8 mouse cellular contexts compared by ENCODE assay signal in the genomic region with DNA sequence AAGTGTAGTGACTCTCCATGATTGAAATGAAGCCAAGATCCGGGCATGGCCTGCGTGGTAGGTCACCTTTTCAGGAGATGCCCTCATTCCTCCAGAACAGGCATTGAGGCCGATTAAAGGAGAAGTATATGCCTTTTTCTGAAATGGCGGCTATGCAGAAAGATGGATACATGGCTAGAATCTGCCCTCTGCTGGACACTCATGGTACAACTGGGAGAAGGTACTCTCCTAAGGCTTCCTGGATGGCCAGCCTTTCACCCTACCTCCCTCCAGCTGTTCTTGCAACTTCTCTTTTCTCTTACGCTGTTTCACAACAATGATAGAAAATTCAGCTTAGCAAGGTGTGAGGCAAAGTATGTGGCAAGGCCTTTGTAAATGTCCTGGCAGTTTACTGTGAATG. TPM values are rescaled to one million over a fixed set of nuclear protein-coding genes. Genes with fewer than 3 reads are reported as not detected.
DNase-seq lines count a peak whose midpoint lies in the region; ATAC-seq and TF ChIP-seq lines count a peak whose summit lies in the region.

No protein-coding gene starts in this region.

- H3K27me3 ChIP-seq in intestine, embryonic 14.5 days (replicated peaks; ENCODE audit: control insufficient read depth, insufficient read depth, low read length), result no peaks in the 10 kb centered on the region
- H3K27me3 ChIP-seq in intestine, embryonic 16.5 days (replicated peaks; ENCODE audit: control insufficient read depth, insufficient read depth, low read length), result no peaks in the 10 kb centered on the region
- H3K27me3 ChIP-seq in midbrain, embryonic 11.5 days (ENCODE audit: control insufficient read depth, insufficient read depth, low read length), result no peaks in the 10 kb centered on the region
- no peaks in the 10 kb centered on the region for H3K27me3 ChIP-seq in spleen, adult 2 months (ENCODE audit: control insufficient read depth, insufficient read depth, low read length)

- peak; percentile 58; the same call in 1 of the 2 replicates for TF ChIP-seq CTCF in spleen, adult 2 months (IDR thresholded peaks at IDR 0.05; ENCODE audit: extremely low read depth, insufficient read depth, insufficient read length, insufficient replicate concordance)

- no peak for TF ChIP-seq POLR2A in spleen, adult 2 months (IDR thresholded peaks at IDR 0.05; ENCODE audit: low read depth, low read length)

- no peak overlapping the region for H3K4me3 ChIP-seq in intestine, embryonic 14.5 days (ENCODE audit: low read depth, low read length)
- no peak overlapping the region for H3K4me3 ChIP-seq in intestine, embryonic 16.5 days (ENCODE audit: low read length)
- no peak overlapping the region for H3K4me3 ChIP-seq in midbrain, embryonic 11.5 days (ENCODE audit: low read depth, low read length)
- H3K4me3 ChIP-seq in spleen, adult 2 months (ENCODE audit: extremely low read depth, insufficient read depth, insufficient read length), result no peak overlapping the region

- H3K27ac ChIP-seq in intestine, embryonic 14.5 days (ENCODE audit: low read depth), result no peak overlapping the region
- H3K27ac ChIP-seq in intestine, embryonic 16.5 days (ENCODE audit: low read length), result no peak overlapping the region
- no peak overlapping the region for H3K27ac ChIP-seq in midbrain, embryonic 11.5 days (ENCODE audit: low read depth, low read length)
- H3K27ac ChIP-seq in spleen, adult 2 months (ENCODE audit: insufficient read depth, low read length), result no peak overlapping the region

- H3K36me3 ChIP-seq in intestine, embryonic 14.5 days (ENCODE audit: control insufficient read depth, insufficient read depth, low read length), result peaks cover 46% of the 10 kb centered on the region
- H3K36me3 ChIP-seq in intestine, embryonic 16.5 days (ENCODE audit: control insufficient read depth, insufficient read depth, low read length), result no peaks in the 10 kb centered on the region
- 0 out of 2 replicates have a peak, but pooled peaks cover 3% of the 10 kb centered on the region for H3K36me3 ChIP-seq in midbrain, embryonic 11.5 days (ENCODE audit: control insufficient read depth, insufficient read depth, low read length)
- H3K36me3 ChIP-seq in spleen, adult 2 months (ENCODE audit: control insufficient read depth, insufficient read depth, low read length), result peaks cover 3% of the 10 kb centered on the region; the same call in 1 of the 2 replicates

- intact Hi-C loops in heart, postnatal 36 days (cut with DNase I), result no loop called here

- peak; percentile 83 for DNase-seq in intestine, embryonic 14.5 days (ENCODE audit: low spot score)
- peak; percentile 36 to 56 for DNase-seq in adrenal gland, postnatal 4 days (ENCODE audit: low spot score in 2 of 2)
- DNase-seq in heart, postnatal 36 days, result peak; percentile 74 to 80
- peak; percentile 82 to 92 for DNase-seq in left cerebral cortex, adult 18-20 months (ENCODE audit: low spot score in 2 of 2)
- peak; percentile 96 for DNase-seq in midbrain, embryonic 11.5 days (ENCODE audit: low spot score, missing footprints)
- peak; percentile 63 to 84 for DNase-seq in spleen, adult 2 months (ENCODE audit: low read depth in 1 of 2, low spot score in 2 of 2)

- H3K9me3 ChIP-seq in intestine, embryonic 14.5 days (ENCODE audit: control insufficient read depth, low read length), result no peaks in the 10 kb centered on the region
- no peaks in the 10 kb centered on the region for H3K9me3 ChIP-seq in intestine, embryonic 16.5 days (ENCODE audit: control insufficient read depth, low read length)
- H3K9me3 ChIP-seq in midbrain, embryonic 11.5 days (ENCODE audit: control insufficient read depth, low read length), result no peaks in the 10 kb centered on the region

- H3K9ac ChIP-seq in intestine, embryonic 14.5 days (ENCODE audit: low read length), result no peak overlapping the region
- no peak overlapping the region for H3K9ac ChIP-seq in intestine, embryonic 16.5 days (ENCODE audit: low read depth, low read length)
- no peak overlapping the region for H3K9ac ChIP-seq in midbrain, embryonic 11.5 days (ENCODE audit: low read length)

- H3K4me1 ChIP-seq in intestine, embryonic 14.5 days (replicated peaks; ENCODE audit: control insufficient read depth, insufficient read depth, low read length), result no peaks in the 10 kb centered on the region
- H3K4me1 ChIP-seq in intestine, embryonic 16.5 days (ENCODE audit: control insufficient read depth, insufficient read depth, low read length), result no peaks in the 10 kb centered on the region
- no peaks in the 10 kb centered on the region for H3K4me1 ChIP-seq in midbrain, embryonic 11.5 days (ENCODE audit: control insufficient read depth, insufficient read depth, low read length)
- H3K4me1 ChIP-seq in spleen, adult 2 months (ENCODE audit: control insufficient read depth, insufficient read depth, insufficient read length), result peaks cover 4% of the 10 kb centered on the region; the same call in 1 of the 2 replicates

- 55% methylated on average over 5 of the region's 5 CpGs for WGBS in intestine, embryonic 14.5 days
- WGBS in intestine, embryonic 16.5 days, result 50% methylated on average over 5 of the region's 5 CpGs
- WGBS in midbrain, embryonic 11.5 days, result 55% methylated on average over 5 of the region's 5 CpGs
- WGBS in spleen, adult 2 months, result 20% methylated on average over 5 of the region's 5 CpGs

- no peak for ATAC-seq in intestine, embryonic 14.5 days (replicated peaks; ENCODE audit: low FRiP score, low TSS enrichment, low read depth)
- no peak for ATAC-seq in intestine, embryonic 16.5 days
- ATAC-seq in erythroid progenitor cell, adult 5-6 weeks (replicated peaks; ENCODE audit: low FRiP score, poor library complexity, severe bottlenecking), result peak; percentile 73; the same call in 1 of the 2 replicates
- no peak for ATAC-seq in midbrain, embryonic 11.5 days (ENCODE audit: low FRiP score)

- H3K4me2 ChIP-seq in intestine, embryonic 14.5 days (ENCODE audit: low read length), result no peak overlapping the region
- no peak overlapping the region for H3K4me2 ChIP-seq in intestine, embryonic 16.5 days (ENCODE audit: low read depth, low read length)
- H3K4me2 ChIP-seq in midbrain, embryonic 11.5 days, result no peak overlapping the region

RNA-seq across cellular contexts. Expression of gene Rab11fip4, which starts 13.3 kb away (rescaled TPM):
- polyA plus RNA-seq in intestine, embryonic 14.5 days (2014; fragmentation: Nextera tagmentation; extraction: Ambion mirVana), result 1.5 TPM in 2 replicates
- 1.3 and 2.0 TPM in 2 replicates for polyA plus RNA-seq in intestine, embryonic 16.5 days (2015; fragmentation: Nextera tagmentation; extraction: Ambion mirVana)
- total RNA-seq in adrenal gland, postnatal 4 days (2021), result 10 to 100 TPM in 1 of 2 experiments, 1 to 10 TPM in 1; 6.8 to 12.4 TPM
- 0.36 and 0.42 TPM in 2 replicates for total RNA-seq in erythroid progenitor cell, adult 5-6 weeks (2015; ENCODE audit: low replicate concordance)
- 0.23 and 0.51 TPM in 2 replicates for total RNA-seq in erythroid progenitor cell, adult 5-6 weeks (2017; ENCODE audit: low replicate concordance)
- under 1 TPM in 1 of 2 experiments, not detected in 1; 0.03 TPM for total RNA-seq in heart, postnatal 36 days (2021)
- 100 to 1,000 TPM; 234 to 237 TPM for total RNA-seq in left cerebral cortex, adult 18-20 months (2021)
- polyA plus RNA-seq in midbrain, embryonic 11.5 days (2014; fragmentation: Nextera tagmentation; extraction: Ambion mirVana), result 13.5 and 14.1 TPM in 2 replicates
- polyA plus RNA-seq in spleen, adult 2 months (2012; rRNA removed), result 11.0 and 12.2 TPM in 2 replicates

RNA-seq across cellular contexts. Expression of gene Evi2a, which starts 47.3 kb away (rescaled TPM):
- 3.1 and 3.9 TPM in 2 replicates for polyA plus RNA-seq in intestine, embryonic 14.5 days (2014; fragmentation: Nextera tagmentation; extraction: Ambion mirVana)
- 2.9 and 3.4 TPM in 2 replicates for polyA plus RNA-seq in intestine, embryonic 16.5 days (2015; fragmentation: Nextera tagmentation; extraction: Ambion mirVana)
- 1 to 10 TPM; 2.2 to 2.8 TPM for total RNA-seq in adrenal gland, postnatal 4 days (2021)
- total RNA-seq in erythroid progenitor cell, adult 5-6 weeks (2015; ENCODE audit: low replicate concordance), result 10.8 and 34.8 TPM in 2 replicates
- 11.3 and 16.3 TPM in 2 replicates for total RNA-seq in erythroid progenitor cell, adult 5-6 weeks (2017; ENCODE audit: low replicate concordance)
- total RNA-seq in heart, postnatal 36 days (2021), result 1 to 10 TPM; 3.1 to 3.7 TPM
- total RNA-seq in left cerebral cortex, adult 18-20 months (2021), result 10 to 100 TPM; 14.1 to 20.0 TPM
- polyA plus RNA-seq in midbrain, embryonic 11.5 days (2014; fragmentation: Nextera tagmentation; extraction: Ambion mirVana), result 3.0 and 4.6 TPM in 2 replicates
- polyA plus RNA-seq in spleen, adult 2 months (2012; rRNA removed), result 22.0 and 25.1 TPM in 2 replicates

RNA-seq across cellular contexts. Expression of gene Evi2, which starts 47.4 kb away (rescaled TPM):
- 1.2 and 1.5 TPM in 2 replicates for polyA plus RNA-seq in intestine, embryonic 14.5 days (2014; fragmentation: Nextera tagmentation; extraction: Ambion mirVana)
- polyA plus RNA-seq in intestine, embryonic 16.5 days (2015; fragmentation: Nextera tagmentation; extraction: Ambion mirVana), result 0.50 TPM in 2 replicates
- total RNA-seq in adrenal gland, postnatal 4 days (2021), result under 1 TPM; 0.17 TPM
- total RNA-seq in erythroid progenitor cell, adult 5-6 weeks (2015; ENCODE audit: low replicate concordance), result 5.8 and 30.2 TPM in 2 replicates
- total RNA-seq in erythroid progenitor cell, adult 5-6 weeks (2017; ENCODE audit: low replicate concordance), result 1.3 and 4.7 TPM in 2 replicates
- total RNA-seq in heart, postnatal 36 days (2021), result under 1 TPM; 0.11 TPM
- not detected for total RNA-seq in left cerebral cortex, adult 18-20 months (2021)
- 0.83 and 0.84 TPM in 2 replicates for polyA plus RNA-seq in midbrain, embryonic 11.5 days (2014; fragmentation: Nextera tagmentation; extraction: Ambion mirVana)
- polyA plus RNA-seq in spleen, adult 2 months (2012; rRNA removed), result 12.2 and 13.9 TPM in 2 replicates

RNA-seq across cellular contexts. Expression of gene Evi2b, which starts 54.2 kb away (rescaled TPM):
- 0.39 and 0.56 TPM in 2 replicates for polyA plus RNA-seq in intestine, embryonic 14.5 days (2014; fragmentation: Nextera tagmentation; extraction: Ambion mirVana)
- 1.0 and 1.1 TPM in 2 replicates for polyA plus RNA-seq in intestine, embryonic 16.5 days (2015; fragmentation: Nextera tagmentation; extraction: Ambion mirVana)
- total RNA-seq in adrenal gland, postnatal 4 days (2021), result 1 to 10 TPM; 1.6 to 2.5 TPM
- total RNA-seq in erythroid progenitor cell, adult 5-6 weeks (2015; ENCODE audit: low replicate concordance), result 63.3 and 115 TPM in 2 replicates
- total RNA-seq in erythroid progenitor cell, adult 5-6 weeks (2017; ENCODE audit: low replicate concordance), result 12.8 and 18.7 TPM in 2 replicates
- total RNA-seq in heart, postnatal 36 days (2021), result 1 to 10 TPM in 1 of 2 experiments, under 1 TPM in 1; 0.86 to 2.4 TPM
- total RNA-seq in left cerebral cortex, adult 18-20 months (2021), result under 1 TPM; 0.59 to 0.74 TPM
- 0.22 and 0.51 TPM in 2 replicates for polyA plus RNA-seq in midbrain, embryonic 11.5 days (2014; fragmentation: Nextera tagmentation; extraction: Ambion mirVana)
- polyA plus RNA-seq in spleen, adult 2 months (2012; rRNA removed), result 56.7 and 57.3 TPM in 2 replicates

Comparison
In these comparisons a context has a peak if more than half of its experiments do, and no peak if none do; other contexts are left out.
1. DNase-seq: peak in every context shown above with its lines; median percentile 96 in midbrain, embryonic 11.5 days; 87 in left cerebral cortex, adult 18-20 months; 83 in intestine, embryonic 14.5 days; 77 in heart, postnatal 36 days; 74 in spleen, adult 2 months; 46 in adrenal gland, postnatal 4 days.
2. RNA of gene Rab11fip4, which starts 13.3 kb away (total RNA-seq): 234 to 237 TPM in left cerebral cortex, adult 18-20 months; 6.8 to 12.4 TPM in adrenal gland, postnatal 4 days, 0.23 to 0.51 TPM in erythroid progenitor cell, adult 5-6 weeks and 0.03 TPM in heart, postnatal 36 days; every median in the first group is over 10 times any median in the second.